Mouse (Mus musculus) brain, embryonic 18.5 days (tissue): ENCODE data around the gene She.

Experiments
- DNase-seq: peaks from one replicate; pipeline ENCODE4 v3.0.0-alpha.2; 2012; ENCODE audit warnings: low read depth, low spot score

Gene She

GRCm38 (mm10) chr3:89882556-89883181 lies 51.5 kb downstream of the She start:
- no peak for DNase-seq

- DNase-seq: no peak
Observed at GRCm38 (mm10) chr3:89883582-89884041, 52.4 kb downstream of the She start.

- DNase-seq: no peak
Observed at GRCm38 (mm10) chr3:89885766-89886165, 54.6 kb downstream of the She start.

- DNase-seq: no peak
Observed at GRCm38 (mm10) chr3:89887582-89888230, 56.5 kb downstream of the She start.

GRCm38 (mm10) chr3:89889841-89890430 lies 58.8 kb downstream of the She start:
- no peak for DNase-seq

GRCm38 (mm10) chr3:89891696-89892095 lies 60.5 kb downstream of the She start:
- no peak for DNase-seq

GRCm38 (mm10) chr3:89892517-89893106 lies 61.4 kb downstream of the She start:
- DNase-seq: no peak

- no peak for DNase-seq
Observed at GRCm38 (mm10) chr3:89896571-89896970, 65.4 kb downstream of the She start.

- no peak for DNase-seq
Observed at GRCm38 (mm10) chr3:89897204-89897796, 66.1 kb downstream of the She start.

- DNase-seq: no peak
Observed at GRCm38 (mm10) chr3:89898011-89898410, 66.8 kb downstream of the She start.

- no peak for DNase-seq
Observed at GRCm38 (mm10) chr3:89898870-89899510, 67.8 kb downstream of the She start.

- no peak for DNase-seq
Observed at GRCm38 (mm10) chr3:89899511-89899908, 68.3 kb downstream of the She start.

GRCm38 (mm10) chr3:89907846-89908245 lies 76.7 kb downstream of the She start:
- DNase-seq: no peak
